Mouse (Mus musculus): ENCODE data around the gene Mrpl34. TPM values are rescaled to one million over a fixed set of nuclear protein-coding genes. Genes with fewer than 3 reads are reported as not detected.

Mrpl34 gene
- total and polyA plus RNA-seq, 3 experiments = 143 to 196 TPM; not detected in 1

- no peak for TF ChIP-seq ZMIZ1 (IDR thresholded peaks at IDR 0.05; ENCODE audit: low read depth, low read length)
Observed at GRCm38 (mm10) chr8:71468001-71468400, 3.2 kb downstream of the Mrpl34 start (continued).

DNA sequence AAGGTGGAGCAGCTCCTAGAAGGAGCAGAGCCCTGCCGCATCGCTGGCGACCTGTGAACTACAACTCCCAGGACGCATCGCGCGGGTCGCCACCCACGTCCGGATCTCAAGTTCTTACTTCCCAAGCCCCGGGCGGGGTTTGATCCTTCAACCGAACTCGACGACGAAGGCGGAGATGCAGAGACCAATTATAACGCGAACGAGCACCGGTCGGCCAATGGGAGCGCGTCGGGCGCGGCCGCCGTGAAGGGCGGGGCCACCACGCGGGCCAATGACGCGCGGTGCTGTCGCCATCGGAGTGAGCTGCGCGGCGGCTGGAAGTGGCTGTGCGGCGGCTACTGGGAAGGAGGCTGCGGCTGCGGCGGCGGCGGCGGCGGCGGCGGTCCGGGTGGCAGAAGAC, 4.2 kb downstream of the Mrpl34 start, which contains the start of gene Dda1:
Gene Dda1, plus strand, starts transcription at position 284 of the 400 bp plus-strand sequence.
- peak; percentile 99 for DNase-seq (ENCODE audit: low read depth, low spot score)
- H3K79me2 ChIP-seq (ENCODE audit: control insufficient read depth, insufficient read depth, low read length, poor library complexity) = peaks cover 23% of the 10 kb centered on the region
- peaks cover 0 to 21% of the 10 kb centered on the region in 2 experiments; a peak in 2 of 4 replicates for H3K4me1 ChIP-seq (ENCODE audit: control insufficient read depth in 1 of 2, insufficient read depth in 2 of 2, low read length in 2 of 2)
- peaks cover 0 to 11% of the 10 kb centered on the region in 2 experiments; a peak in 1 of 4 replicates for H3K36me3 ChIP-seq (ENCODE audit: control insufficient read depth in 1 of 2, insufficient read depth in 2 of 2, low read length in 2 of 2)
- TF ChIP-seq HCFC1 (IDR thresholded peaks at IDR 0.05; ENCODE audit: low read depth, low read length) = peak; percentile 97
- peak; percentile 57 to 63; a peak in 3 of 4 replicates for TF ChIP-seq POLR2A (IDR thresholded peaks at IDR 0.05; ENCODE audit: control insufficient read depth in 1 of 2, insufficient read depth in 1 of 2, low read depth in 1 of 2, low read length in 2 of 2, poor library complexity in 1 of 2)
- TF ChIP-seq CTCF (IDR thresholded peaks at IDR 0.05 in 2 of 3, conservative IDR thresholded peaks at IDR 0.05 in 1 of 3; ENCODE audit: control insufficient read depth in 1 of 3, insufficient read depth in 1 of 3, low read depth in 2 of 3, low read length in 3 of 3, poor library complexity in 1 of 3, severe bottlenecking in 1 of 3) = no peak
- 0 out of 2 replicates have a peak, but pooled peaks have one; percentile 38 for TF ChIP-seq TBP (IDR thresholded peaks at IDR 0.05; ENCODE audit: low read depth, low read length)
- no peak for TF ChIP-seq MYC (IDR thresholded peaks at IDR 0.05; ENCODE audit: low read depth, low read length)
- TF ChIP-seq ELF1 (IDR thresholded peaks at IDR 0.05; ENCODE audit: low read depth, low read length) = peak; percentile 86
- TF ChIP-seq MXI1 (IDR thresholded peaks at IDR 0.05; ENCODE audit: low read depth, low read length) = 0 out of 2 replicates have a peak, but pooled peaks have one; percentile 21
- peak; percentile 90 for TF ChIP-seq KAT2A (conservative IDR thresholded peaks at IDR 0.05; ENCODE audit: low read depth, low read length)
- TF ChIP-seq NRF1 (IDR thresholded peaks at IDR 0.05; ENCODE audit: insufficient read depth, low read depth, low read length, poor library complexity, severe bottlenecking) = peak; percentile 46; the same call in 1 of the 2 replicates
- TF ChIP-seq NELFE (IDR thresholded peaks at IDR 0.05; ENCODE audit: low read depth, low read length) = peak; percentile 58
- no peaks in the 10 kb centered on the region for H3K27me3 ChIP-seq (ENCODE audit: control insufficient read depth in 1 of 2, insufficient read depth in 2 of 2, low read length in 2 of 2)
- peak within 1 kb of the TSS; percentile 61 to 90 for H3K4me3 ChIP-seq (ENCODE audit: control insufficient read depth in 1 of 2, insufficient read depth in 1 of 2, low read depth in 2 of 2, low read length in 2 of 2)
- no peak within 1 kb of the TSS for H3K27ac ChIP-seq (ENCODE audit: control insufficient read depth, low read depth, low read length)
- H3K9me3 ChIP-seq (replicated peaks; ENCODE audit: insufficient read depth, low read length) = no peaks in the 10 kb centered on the region
- H3K9ac ChIP-seq (ENCODE audit: control insufficient read depth, low read depth, low read length, poor library complexity, severe bottlenecking) = peak within 1 kb of the TSS; percentile 58

DNA sequence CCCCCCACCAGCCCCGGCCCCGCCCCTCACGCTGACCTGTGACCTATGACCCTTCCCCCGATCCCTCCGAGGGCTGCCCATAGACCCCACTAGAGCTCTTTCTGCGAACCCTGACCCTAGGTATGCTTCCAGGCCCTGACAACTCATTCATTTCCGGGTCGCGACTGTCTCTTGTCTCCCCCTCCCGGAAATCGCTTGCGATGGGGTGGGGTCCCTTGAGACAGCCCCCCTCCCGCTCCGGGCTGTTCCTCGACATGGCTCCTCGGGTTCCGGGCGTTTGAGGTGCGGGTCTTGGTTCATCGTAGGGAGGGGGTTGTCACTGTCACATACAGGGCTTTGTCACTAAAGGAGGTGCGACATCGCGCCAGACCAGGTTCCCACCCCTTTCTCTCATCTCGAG, 4.7 kb downstream of the Mrpl34 start:
- H3K4me3 ChIP-seq (ENCODE audit: control insufficient read depth in 1 of 2, insufficient read depth in 1 of 2, low read depth in 2 of 2, low read length in 2 of 2) = peak overlapping the region; percentile 61 to 90
- H3K27ac ChIP-seq (ENCODE audit: control insufficient read depth, low read depth, low read length) = no peak overlapping the region
- H3K9ac ChIP-seq (ENCODE audit: control insufficient read depth, low read depth, low read length, poor library complexity, severe bottlenecking) = peak overlapping the region; percentile 58
- TF ChIP-seq MXI1 (IDR thresholded peaks at IDR 0.05; ENCODE audit: low read depth, low read length) (no peak), ZC3H11A (IDR thresholded peaks at IDR 0.05; ENCODE audit: low read depth, low read length) (no peak), GABPA (IDR thresholded peaks at IDR 0.05; ENCODE audit: low read depth, low read length) (no peak), ETS1 (IDR thresholded peaks at IDR 0.05; ENCODE audit: low read depth, low read length) (no peak), NRF1 (IDR thresholded peaks at IDR 0.05; ENCODE audit: insufficient read depth, low read depth, low read length, poor library complexity, severe bottlenecking) (no peak), TBP (IDR thresholded peaks at IDR 0.05; ENCODE audit: low read depth, low read length) (no peak), SIN3A (IDR thresholded peaks at IDR 0.05; ENCODE audit: low read length) (peak; percentile 54), BHLHE40 (IDR thresholded peaks at IDR 0.05; ENCODE audit: borderline replicate concordance, low read depth, low read length) (no peak), USF1 (IDR thresholded peaks at IDR 0.05; ENCODE audit: low read depth, low read length) (no peak), ZKSCAN1 (IDR thresholded peaks at IDR 0.05; ENCODE audit: low read depth, low read length) (no peak), UBTF (IDR thresholded peaks at IDR 0.05; ENCODE audit: borderline replicate concordance, insufficient read depth, low read depth, low read length) (no peak), ELF1 (IDR thresholded peaks at IDR 0.05; ENCODE audit: low read depth, low read length) (peak; percentile 68), ZMIZ1 (IDR thresholded peaks at IDR 0.05; ENCODE audit: low read depth, low read length) (no peak), POLR2AphosphoS2 (IDR thresholded peaks at IDR 0.05; ENCODE audit: low read length) (no peak), TAL1 (IDR thresholded peaks at IDR 0.05; ENCODE audit: low read length) (no peak), CHD1 (IDR thresholded peaks at IDR 0.05; ENCODE audit: low read depth, low read length) (no peak), POLR2AphosphoS5 (IDR thresholded peaks at IDR 0.05; ENCODE audit: borderline replicate concordance, low read depth, low read length) (no peak), HCFC1 (IDR thresholded peaks at IDR 0.05; ENCODE audit: low read depth, low read length) (peak; percentile 38; the same call in 1 of the 2 replicates), MAX (IDR thresholded peaks at IDR 0.05; ENCODE audit: low read length) (no peak), USF2 (IDR thresholded peaks at IDR 0.05; ENCODE audit: borderline replicate concordance in 1 of 2, insufficient read depth in 1 of 2, low read depth in 1 of 2, low read length in 2 of 2) (no peak), SMC3 (IDR thresholded peaks at IDR 0.05; ENCODE audit: low read depth, low read length) (no peak), MYB (IDR thresholded peaks at IDR 0.05; ENCODE audit: low read depth, low read length) (no peak), TCF12 (IDR thresholded peaks at IDR 0.05; ENCODE audit: low read depth, low read length) (no peak)
- no peaks in the 10 kb centered on the region for H3K27me3 ChIP-seq (ENCODE audit: control insufficient read depth in 1 of 2, insufficient read depth in 2 of 2, low read length in 2 of 2)
- H3K4me1 ChIP-seq (ENCODE audit: control insufficient read depth in 1 of 2, insufficient read depth in 2 of 2, low read length in 2 of 2) = peaks cover 0 to 21% of the 10 kb centered on the region in 2 experiments; a peak in 2 of 4 replicates
- peak; percentile 53 for DNase-seq (ENCODE audit: low read depth, low spot score)
- H3K79me2 ChIP-seq (ENCODE audit: control insufficient read depth, insufficient read depth, low read length, poor library complexity) = peaks cover 23% of the 10 kb centered on the region
- H3K36me3 ChIP-seq (ENCODE audit: control insufficient read depth in 1 of 2, insufficient read depth in 2 of 2, low read length in 2 of 2) = peaks cover 0 to 11% of the 10 kb centered on the region in 2 experiments; a peak in 1 of 4 replicates
- no peaks in the 10 kb centered on the region for H3K9me3 ChIP-seq (replicated peaks; ENCODE audit: insufficient read depth, low read length)
